In genomic region chr4:23982790-23983451, GRCm38 (mm10) we compare ENCODE assay signal across 8 mouse cellular contexts.
DNase-seq lines count a peak whose midpoint lies in the region; ATAC-seq and TF ChIP-seq lines count a peak whose summit lies in the region.

No protein-coding gene starts in this region.

- no peak for DNase-seq in heart, adult 11 months
- DNase-seq in embryo, embryonic 10 days (ENCODE audit: low spot score) = peak; percentile 78
- DNase-seq in hindbrain, postnatal 0 days (ENCODE audit: low spot score) = peak; percentile 73
- peak; percentile 43 for DNase-seq in limb, embryonic 11.5 days (ENCODE audit: low spot score)
- peak; percentile 5 for DNase-seq in right cerebral cortex, postnatal 14 days
- DNase-seq in cerebellum, adult 2 months = no peak

- no peak overlapping the region for H3K9ac ChIP-seq in heart, embryonic 15.5 days
- H3K9ac ChIP-seq in hindbrain, postnatal 0 days (replicated peaks; ENCODE audit: low read length) = peak overlapping the region; percentile 48
- no peak overlapping the region for H3K9ac ChIP-seq in limb, embryonic 11.5 days (ENCODE audit: low read length)

- H3K27me3 ChIP-seq in heart, embryonic 15.5 days = no peaks in the 10 kb centered on the region
- H3K27me3 ChIP-seq in hindbrain, postnatal 0 days (ENCODE audit: insufficient read depth, low read length) = no peaks in the 10 kb centered on the region
- H3K27me3 ChIP-seq in limb, embryonic 11.5 days (ENCODE audit: control insufficient read depth, insufficient read depth, low read length) = no peaks in the 10 kb centered on the region
- no peaks in the 10 kb centered on the region for H3K27me3 ChIP-seq in cerebellum, adult 2 months (ENCODE audit: control insufficient read depth, insufficient read depth, low read length)

- no peak overlapping the region for H3K27ac ChIP-seq in heart, embryonic 15.5 days
- peak overlapping the region; percentile 70 for H3K27ac ChIP-seq in hindbrain, postnatal 0 days
- no peak overlapping the region for H3K27ac ChIP-seq in limb, embryonic 11.5 days (replicated peaks; ENCODE audit: low read depth, low read length)
- no peak overlapping the region for H3K27ac ChIP-seq in cerebellum, adult 2 months (ENCODE audit: insufficient read depth, low read length)

- H3K4me3 ChIP-seq in heart, embryonic 15.5 days = peak overlapping the region; percentile 31
- H3K4me3 ChIP-seq in hindbrain, postnatal 0 days (ENCODE audit: low read length) = peak overlapping the region; percentile 23
- H3K4me3 ChIP-seq in limb, embryonic 11.5 days (ENCODE audit: low read depth, low read length) = no peak overlapping the region
- no peak overlapping the region for H3K4me3 ChIP-seq in cerebellum, adult 2 months (replicated peaks; ENCODE audit: insufficient read depth, low read depth, low read length)

- peak overlapping the region; percentile 53 for H3K4me2 ChIP-seq in heart, embryonic 15.5 days
- H3K4me2 ChIP-seq in hindbrain, postnatal 0 days (ENCODE audit: low read depth, low read length) = peak overlapping the region; percentile 55
- H3K4me2 ChIP-seq in limb, embryonic 11.5 days (ENCODE audit: low read depth, severe bottlenecking) = peak overlapping the region; percentile 32

- 18% methylated on average over 13 of the region's 13 CpGs for WGBS in heart, embryonic 15.5 days
- WGBS in hindbrain, postnatal 0 days = 15% methylated on average over 13 of the region's 13 CpGs
- WGBS in limb, embryonic 11.5 days = 34% methylated on average over 13 of the region's 13 CpGs
- WGBS in cerebellum, adult 2 months = 9% methylated on average over 13 of the region's 13 CpGs

- ATAC-seq in heart, embryonic 15.5 days (replicated peaks; ENCODE audit: insufficient number of reproducible peaks, insufficient read depth, low FRiP score, low read depth) = peak; percentile 70; the same call in 1 of the 2 replicates
- peak; percentile 99 for ATAC-seq in hindbrain, postnatal 0 days
- ATAC-seq in limb, embryonic 11.5 days (ENCODE audit: insufficient number of reproducible peaks, low FRiP score, low TSS enrichment, low read depth) = peak; percentile 65
- ATAC-seq in activated CD4-positive, CD25-positive, alpha-beta regulatory T cell, adult 4 months = no peak

- no peaks in the 10 kb centered on the region for H3K36me3 ChIP-seq in heart, embryonic 15.5 days
- no peaks in the 10 kb centered on the region for H3K36me3 ChIP-seq in hindbrain, postnatal 0 days (ENCODE audit: insufficient read depth, low read length)
- H3K36me3 ChIP-seq in limb, embryonic 11.5 days (ENCODE audit: control insufficient read depth, insufficient read depth, low read length) = no peaks in the 10 kb centered on the region

- TF ChIP-seq POLR2A in cerebellum, adult 2 months (IDR thresholded peaks at IDR 0.05; ENCODE audit: borderline replicate concordance, insufficient read depth, low read length) = no peak

- no peaks in the 10 kb centered on the region for H3K9me3 ChIP-seq in heart, embryonic 15.5 days (replicated peaks)
- no peaks in the 10 kb centered on the region for H3K9me3 ChIP-seq in hindbrain, postnatal 0 days (ENCODE audit: low read length)
- no peaks in the 10 kb centered on the region for H3K9me3 ChIP-seq in limb, embryonic 11.5 days (ENCODE audit: control insufficient read depth, low read length)

- H3K4me1 ChIP-seq in heart, embryonic 15.5 days (replicated peaks) = peaks cover 8% of the 10 kb centered on the region
- H3K4me1 ChIP-seq in hindbrain, postnatal 0 days (ENCODE audit: insufficient read depth, low read length) = no peaks in the 10 kb centered on the region
- H3K4me1 ChIP-seq in limb, embryonic 11.5 days (ENCODE audit: control insufficient read depth, insufficient read depth, low read length) = no peaks in the 10 kb centered on the region
- H3K4me1 ChIP-seq in cerebellum, adult 2 months (ENCODE audit: control insufficient read depth, insufficient read depth, low read length) = no peaks in the 10 kb centered on the region

- TF ChIP-seq CTCF in hindbrain, postnatal 0 days (IDR thresholded peaks at IDR 0.05; ENCODE audit: low read depth) = peak; percentile 13; the same call in 1 of the 2 replicates
- no peak for TF ChIP-seq CTCF in cerebellum, adult 2 months (IDR thresholded peaks at IDR 0.05; ENCODE audit: borderline replicate concordance, insufficient read depth, low read depth, low read length)

Comparison
In these comparisons a context has a peak if more than half of its experiments do, and no peak if none do; other contexts are left out.
1. H3K4me3 ChIP-seq: peak in heart, embryonic 15.5 days (single experiment) and hindbrain, postnatal 0 days (single experiment); none in limb, embryonic 11.5 days (single experiment) and cerebellum, adult 2 months (single experiment).
2. DNase-seq: peak in embryo, embryonic 10 days (single experiment), hindbrain, postnatal 0 days (single experiment), limb, embryonic 11.5 days (single experiment) and right cerebral cortex, postnatal 14 days (single experiment); none in heart, adult 11 months (single experiment) and cerebellum, adult 2 months (0 of 2).
3. Peak in every context shown above with its lines, with median percentiles within 50 percentile points of each other: H3K4me2 ChIP-seq.